Comparison of ENCODE assay signal across 15 mouse cellular contexts in the genomic region with DNA sequence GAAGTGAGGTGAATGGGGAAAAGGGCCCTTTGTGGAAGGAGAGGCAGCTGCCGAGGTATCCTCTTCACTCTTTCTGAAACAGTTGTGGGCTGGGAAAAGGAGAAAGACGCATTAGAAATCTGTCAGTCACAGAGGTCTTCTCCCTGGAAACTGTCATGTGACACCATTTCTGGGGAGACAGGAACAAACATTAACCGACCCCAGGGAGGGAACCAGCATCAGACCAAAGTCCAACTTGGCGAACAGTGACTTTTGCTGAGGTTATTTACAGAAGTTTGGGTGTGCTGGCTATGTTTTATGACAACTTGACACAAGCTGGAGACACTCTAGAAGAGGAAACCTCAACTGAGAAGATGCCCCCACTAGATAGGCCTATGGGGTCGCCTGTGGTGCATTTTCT.
"Had no signal": no experiment of that assay in that cellular context is flagged by ENCODE, and none has a peak within 500 bp of the region (broad histone marks: within the 10 kb centered on the region; RNA-seq: fewer than 3 reads in every experiment).

No protein-coding gene starts in this region.

- H3K36me3 ChIP-seq: limb, embryonic 10.5 days; liver, embryonic 13.5 days; lung, embryonic 15.5 days; neural tube, embryonic 13.5 days; stomach, embryonic 15.5 days had no signal

- DNase-seq: liver, embryonic 13.5 days; liver, postnatal 0 days; lung, postnatal 14 days; right cerebral cortex, postnatal 14 days; thymus, adult 2 months; thymus, postnatal 25 days had no signal

- H3K27me3 ChIP-seq: liver, embryonic 13.5 days; lung, embryonic 15.5 days; megakaryocyte, embryonic 14.5 days; neural tube, embryonic 13.5 days; stomach, embryonic 15.5 days had no signal

- H3K27ac ChIP-seq: left cerebral cortex, adult 2 months; limb, embryonic 10.5 days; liver, embryonic 13.5 days; lung, embryonic 15.5 days; macrophage; neural tube, embryonic 13.5 days; stomach, embryonic 15.5 days had no signal

- H3K9ac ChIP-seq: liver, embryonic 13.5 days; liver, postnatal 0 days; lung, embryonic 15.5 days; neural tube, embryonic 13.5 days; stomach, embryonic 15.5 days had no signal

- H3K4me1 ChIP-seq: limb, embryonic 10.5 days; liver, embryonic 13.5 days; lung, embryonic 15.5 days; megakaryocyte, embryonic 14.5 days; neural tube, embryonic 13.5 days; stomach, embryonic 15.5 days had no signal

- H3K4me3 ChIP-seq: left cerebral cortex, adult 2 months; limb, embryonic 10.5 days; liver, embryonic 13.5 days; lung, embryonic 15.5 days; megakaryocyte, embryonic 14.5 days; neural tube, embryonic 13.5 days; stomach, embryonic 15.5 days had no signal

- H3K4me2 ChIP-seq: liver, embryonic 13.5 days; lung, embryonic 15.5 days; midbrain, embryonic 11.5 days; neural tube, embryonic 13.5 days; stomach, embryonic 15.5 days had no signal

- ATAC-seq: liver, postnatal 0 days; midbrain, embryonic 16.5 days had no signal

- H3K9me3 ChIP-seq: limb, embryonic 10.5 days; liver, embryonic 13.5 days; lung, embryonic 15.5 days; neural tube, embryonic 13.5 days; stomach, embryonic 15.5 days had no signal
